ENCODE assay signal across 25 mouse cellular contexts in the genomic region with DNA sequence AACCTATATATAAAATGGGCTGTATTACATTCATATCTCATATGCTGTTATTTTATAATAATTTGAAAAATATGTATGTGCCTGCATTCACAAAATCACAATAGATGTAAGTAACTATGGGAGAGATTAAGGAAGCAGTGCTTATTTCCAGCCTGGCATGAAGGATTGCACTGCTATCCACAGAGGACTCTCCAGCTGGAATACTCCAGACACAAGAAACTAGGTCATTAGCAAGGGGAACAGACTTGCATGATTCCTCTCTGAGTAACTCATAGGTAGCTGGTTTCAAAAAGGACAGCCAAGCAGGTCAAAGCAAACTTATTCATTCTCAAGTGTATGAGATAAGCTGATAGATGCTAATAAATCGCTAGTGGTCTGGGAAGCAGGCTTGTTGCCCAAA.
A peak's percentile ranks its signal among the peaks of the same experiment; 100 is the strongest.
DNase-seq lines count a peak whose midpoint lies in the region; ATAC-seq and TF ChIP-seq lines count a peak whose summit lies in the region.
"Had no signal": no experiment of that assay in that cellular context is flagged by ENCODE, and none has a peak within 500 bp of the region (broad histone marks: within the 10 kb centered on the region; RNA-seq: fewer than 3 reads in every experiment).

No protein-coding gene starts in this region.

- no peak overlapping the region for H3K4me2 ChIP-seq in hindbrain, postnatal 0 days (ENCODE audit: low read depth, low read length)
- no peak overlapping the region for H3K4me2 ChIP-seq in hindbrain, embryonic 12.5 days (replicated peaks)
- H3K4me2 ChIP-seq: forebrain, embryonic 13.5 days; heart, embryonic 12.5 days; heart, embryonic 15.5 days; hindbrain, embryonic 13.5 days had no signal

- H3K9ac ChIP-seq in hindbrain, postnatal 0 days (replicated peaks; ENCODE audit: low read length) = no peak overlapping the region
- H3K9ac ChIP-seq in hindbrain, embryonic 12.5 days = no peak overlapping the region
- H3K9ac ChIP-seq: forebrain, embryonic 13.5 days; heart, embryonic 12.5 days; heart, embryonic 15.5 days; hindbrain, embryonic 13.5 days had no signal

- no peaks in the 10 kb centered on the region for H3K9me3 ChIP-seq in hindbrain, postnatal 0 days (ENCODE audit: low read length)
- H3K9me3 ChIP-seq in hindbrain, embryonic 12.5 days (replicated peaks) = no peaks in the 10 kb centered on the region
- H3K9me3 ChIP-seq: forebrain, embryonic 10.5 days; forebrain, embryonic 13.5 days; heart, embryonic 12.5 days; heart, embryonic 15.5 days; hindbrain, embryonic 13.5 days had no signal

- H3K4me1 ChIP-seq in hindbrain, postnatal 0 days (ENCODE audit: insufficient read depth, low read length) = no peaks in the 10 kb centered on the region
- H3K4me1 ChIP-seq in hindbrain, embryonic 12.5 days = no peaks in the 10 kb centered on the region
- H3K4me1 ChIP-seq: forebrain, embryonic 10.5 days; forebrain, embryonic 13.5 days; heart, embryonic 12.5 days; heart, embryonic 15.5 days; hindbrain, embryonic 13.5 days had no signal

- no peak for DNase-seq in cerebellum, adult 18-20 months
- no peak for DNase-seq in frontal cortex, adult 2 months (ENCODE audit: extremely low spot score in 1 of 2, low spot score in 1 of 2)
- DNase-seq in hindbrain, postnatal 0 days (ENCODE audit: low spot score) = no peak
- DNase-seq: adrenal gland, adult 8-10 months; adrenal gland, postnatal 25 days; cerebellum, adult 11 months; cerebellum, postnatal 10 days; gastrocnemius, postnatal 25 days; heart, adult 18-20 months; heart, postnatal 14 days; heart, postnatal 4 days; kidney, adult 18-20 months; kidney, adult 9 months had no signal

- 84% methylated on average over 1 of the region's 1 CpGs for WGBS in hindbrain, postnatal 0 days
- WGBS in hindbrain, embryonic 12.5 days = 97% methylated on average over 1 of the region's 1 CpGs

- TF ChIP-seq CTCF in hindbrain, postnatal 0 days (IDR thresholded peaks at IDR 0.05; ENCODE audit: low read depth) = no peak

- H3K36me3 ChIP-seq in hindbrain, postnatal 0 days (ENCODE audit: insufficient read depth, low read length) = no peaks in the 10 kb centered on the region
- no peaks in the 10 kb centered on the region for H3K36me3 ChIP-seq in hindbrain, embryonic 12.5 days
- H3K36me3 ChIP-seq: forebrain, embryonic 10.5 days; heart, embryonic 12.5 days; heart, embryonic 15.5 days; hindbrain, embryonic 13.5 days had no signal

- H3K27ac ChIP-seq in hindbrain, postnatal 0 days = no peak overlapping the region
- no peak overlapping the region for H3K27ac ChIP-seq in hindbrain, embryonic 12.5 days
- H3K27ac ChIP-seq: forebrain, embryonic 10.5 days; forebrain, embryonic 13.5 days; heart, embryonic 15.5 days; hindbrain, embryonic 13.5 days had no signal

- H3K27me3 ChIP-seq in hindbrain, postnatal 0 days (ENCODE audit: insufficient read depth, low read length) = no peaks in the 10 kb centered on the region
- H3K27me3 ChIP-seq in hindbrain, embryonic 12.5 days = no peaks in the 10 kb centered on the region
- H3K27me3 ChIP-seq: forebrain, embryonic 13.5 days; heart, embryonic 12.5 days; heart, embryonic 15.5 days; hindbrain, embryonic 13.5 days had no signal

- no peak overlapping the region for H3K4me3 ChIP-seq in hindbrain, postnatal 0 days (ENCODE audit: low read length)
- no peak overlapping the region for H3K4me3 ChIP-seq in hindbrain, embryonic 12.5 days
- H3K4me3 ChIP-seq: forebrain, embryonic 10.5 days; forebrain, embryonic 13.5 days; heart, embryonic 12.5 days; heart, embryonic 15.5 days; hindbrain, embryonic 13.5 days had no signal

- peak; percentile 78; the same call in 1 of the 2 replicates for ATAC-seq in cerebellum, adult (ENCODE audit: insufficient number of reproducible peaks, low FRiP score, low TSS enrichment)
- ATAC-seq in frontal cortex, adult (ENCODE audit: low TSS enrichment) = peak; percentile 76
- ATAC-seq in hindbrain, postnatal 0 days = 0 out of 2 replicates have a peak, but pooled peaks have one; percentile 63
- ATAC-seq in hindbrain, embryonic 12.5 days (ENCODE audit: low FRiP score) = no peak
- ATAC-seq: activated CD4-positive, CD25-positive, alpha-beta regulatory T cell, adult 4 months; forebrain, embryonic 13.5 days; forebrain, embryonic 16.5 days; inflammation-experienced regulatory T-cells, adult 6 months; intestine, embryonic 16.5 days had no signal
